13 mouse cellular contexts compared by ENCODE assay signal in the genomic region with DNA sequence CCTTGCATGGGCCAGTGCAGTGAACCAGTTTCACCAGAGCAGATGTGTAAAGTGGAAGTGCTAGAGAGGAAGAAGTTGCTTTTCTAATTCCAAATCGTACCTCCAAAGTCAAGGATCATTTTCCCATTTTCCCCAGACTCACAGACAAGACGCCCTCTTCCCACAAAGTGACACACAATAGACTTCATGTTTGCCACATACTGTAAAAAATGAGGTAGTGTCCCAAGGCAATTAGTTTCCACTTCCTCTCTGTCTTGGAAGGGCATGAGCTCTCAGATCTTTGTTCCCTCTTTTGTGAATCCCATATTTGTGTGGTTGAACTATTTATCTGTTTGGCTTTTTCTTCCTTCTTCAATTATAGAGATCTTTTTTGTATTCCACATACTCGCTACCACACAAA.
"Had no signal": no experiment of that assay in that cellular context is flagged by ENCODE, and none has a peak within 500 bp of the region (broad histone marks: within the 10 kb centered on the region; RNA-seq: fewer than 3 reads in every experiment).

No protein-coding gene starts in this region.

- DNase-seq: kidney, adult 8-10 months; kidney, postnatal 10 days; kidney, postnatal 36 days; layer of hippocampus, postnatal 36 days; lung, adult 2 months; lung, postnatal 14 days; thymus, adult 2 months; thymus, postnatal 14 days; thymus, postnatal 4 days had no signal

- ATAC-seq: inflammation-experienced regulatory T-cells, adult 6 months; intestine, embryonic 16.5 days; liver, embryonic 12.5 days; midbrain, embryonic 15.5 days had no signal
